Mouse (Mus musculus) T-helper 17 cell (primary cell): ENCODE measurements around the gene Cep295.

Experiments used
- in situ Hi-C, 2 experiments: fragments of 300-600 bp; cut with MboI, MseI; formaldehyde crosslinking; loops; 1 replicate in 1 of 2; 2 replicates in 1 of 2; pipeline ENCODE4 v1.15.1; 2025; ENCODE audit warnings: high pct_unique_total_duplicates in 2 of 2

Cep295 gene

DNA sequence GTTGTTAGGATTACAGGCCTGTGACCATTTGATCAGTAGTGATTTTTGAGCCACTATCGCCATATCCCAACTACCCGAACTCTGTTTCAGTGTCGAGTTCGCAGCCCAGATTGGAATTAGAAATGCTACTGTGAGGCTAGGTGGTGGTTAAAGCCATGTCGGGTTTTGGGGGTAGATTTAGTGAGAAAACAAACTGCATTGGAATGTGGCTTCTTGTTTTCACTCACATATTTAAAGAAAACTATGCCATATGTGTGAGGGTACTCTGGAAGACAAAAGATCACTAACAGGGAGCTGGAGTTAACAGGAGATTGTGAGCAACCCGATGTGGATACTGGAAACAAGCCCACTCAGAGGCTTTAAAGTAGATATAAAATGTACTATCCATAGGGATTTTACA is 50.3 kb downstream of the Cep295 start:
- in situ Hi-C loops, result loop anchor here in 1 of 2 experiments (10.0 kb wide), 1 partner anchor 1032 kb away; the partner anchor contains the start of gene Sesn3

DNA sequence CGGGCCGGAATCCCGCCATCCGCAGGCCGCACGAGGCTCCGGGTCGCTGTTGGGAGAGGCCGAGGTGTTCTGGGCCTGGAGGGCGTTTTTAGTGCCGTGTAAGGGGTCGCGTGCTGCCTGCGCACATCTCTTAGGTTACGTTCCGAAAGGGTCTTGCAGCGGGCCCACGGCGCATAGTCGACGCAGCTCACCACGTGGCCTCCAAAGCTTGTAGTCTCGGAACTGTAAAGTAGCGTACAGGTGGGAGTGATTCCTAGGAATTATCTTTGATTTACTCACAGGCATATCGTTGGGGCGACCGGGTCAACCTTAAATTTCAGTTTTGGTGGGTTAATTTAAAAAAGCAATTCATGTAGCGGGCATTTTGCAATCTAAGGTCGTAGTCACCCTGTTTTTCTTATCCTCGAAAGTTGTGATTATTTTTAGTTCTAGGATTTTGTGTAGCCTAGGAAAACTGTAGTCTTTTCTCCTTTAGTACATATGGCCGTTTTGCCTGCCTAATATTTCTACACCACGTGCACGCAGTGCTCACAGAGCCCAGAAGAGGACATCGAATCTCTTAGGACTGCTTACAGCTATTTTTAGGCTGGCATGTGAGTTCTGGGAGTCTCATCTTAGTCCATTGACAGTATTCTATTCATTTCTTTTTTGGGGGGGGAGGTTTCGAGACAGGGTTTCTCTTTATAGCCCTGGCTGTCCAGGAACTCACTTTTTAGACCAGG is 51.0 kb downstream of the Cep295 start, which contains the start of gene 4931406C07Rik:
Gene 4931406C07Rik (minus strand): TSS at position 51 of the 722 bp plus-strand sequence.
- in situ Hi-C loops, result loop anchor here in 1 of 2 experiments (10.0 kb wide), 1 partner anchor 1032 kb away; the partner anchor contains the start of gene Sesn3

DNA sequence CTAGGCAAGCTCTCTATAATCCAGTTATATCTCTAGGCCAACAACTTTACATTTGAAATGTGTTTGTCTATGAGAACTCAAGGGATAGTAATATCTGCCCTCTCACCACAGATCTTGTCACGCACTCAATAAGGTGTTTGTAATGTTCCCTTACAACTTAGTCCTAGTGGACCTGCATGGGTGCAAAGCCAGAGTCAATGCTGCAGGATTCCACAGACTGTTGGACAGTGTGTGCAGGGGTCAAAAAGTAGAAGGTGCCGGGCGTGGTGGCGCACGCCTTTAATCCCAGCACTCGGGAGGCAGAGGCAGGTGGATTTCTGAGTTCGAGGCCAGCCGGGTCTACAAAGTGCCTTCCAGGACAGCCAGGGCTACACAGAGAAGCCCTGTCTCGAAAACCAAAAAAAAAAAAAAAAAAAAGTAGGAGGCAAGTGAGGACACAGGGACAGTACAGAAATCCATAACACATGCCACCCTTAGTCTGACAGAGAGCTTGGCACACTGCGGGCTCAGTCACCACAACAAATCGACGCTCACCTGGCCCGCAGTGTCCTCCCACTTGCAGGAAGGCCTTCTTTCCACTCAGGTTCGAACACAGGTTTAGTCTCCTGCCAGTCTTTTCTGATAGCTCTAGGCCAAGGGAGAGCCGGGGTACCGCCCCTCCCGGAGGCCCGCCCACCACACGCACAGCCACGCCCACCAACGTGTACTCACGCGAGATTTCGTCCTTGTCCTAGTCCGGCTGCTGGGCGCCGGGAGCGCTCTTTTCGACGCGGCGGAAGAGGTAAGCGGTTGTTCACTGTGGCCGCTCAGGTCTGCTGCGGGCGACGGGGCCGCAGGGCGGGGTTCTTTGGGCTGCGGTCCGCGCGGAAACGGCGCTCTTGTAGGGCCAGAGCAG is 51.8 kb downstream of the Cep295 start, which contains the start of gene Taf1d:
Gene Taf1d (plus strand): TSS at position 712 of the 895 bp plus-strand sequence.
- in situ Hi-C loops, result loop anchor here in 1 of 2 experiments (10.0 kb wide), 1 partner anchor 1031 kb away; the partner anchor contains the start of gene Sesn3

DNA sequence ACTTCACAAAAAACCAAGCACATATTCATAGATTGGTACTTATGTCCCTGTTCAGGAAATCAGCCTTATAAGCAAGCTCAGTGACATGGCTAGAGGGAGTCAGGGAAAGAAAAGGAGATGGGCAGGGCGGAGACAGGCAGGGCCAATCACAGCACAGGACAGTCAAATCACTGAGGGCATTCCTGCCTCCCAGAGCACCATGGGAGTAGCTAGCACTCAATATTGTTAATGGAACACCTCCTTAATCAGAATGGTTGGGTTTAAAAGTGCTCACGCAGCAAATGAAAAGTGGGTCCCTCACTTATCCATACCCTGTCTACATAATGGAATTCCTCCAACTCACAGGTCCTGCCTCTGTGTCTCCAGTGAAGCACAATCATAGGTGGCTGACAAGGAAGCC is 54.7 kb downstream of the Cep295 start:
- in situ Hi-C loops, result loop anchor here in 1 of 2 experiments (10.0 kb wide), 1 partner anchor 1028 kb away; the partner anchor contains the start of gene Sesn3

DNA sequence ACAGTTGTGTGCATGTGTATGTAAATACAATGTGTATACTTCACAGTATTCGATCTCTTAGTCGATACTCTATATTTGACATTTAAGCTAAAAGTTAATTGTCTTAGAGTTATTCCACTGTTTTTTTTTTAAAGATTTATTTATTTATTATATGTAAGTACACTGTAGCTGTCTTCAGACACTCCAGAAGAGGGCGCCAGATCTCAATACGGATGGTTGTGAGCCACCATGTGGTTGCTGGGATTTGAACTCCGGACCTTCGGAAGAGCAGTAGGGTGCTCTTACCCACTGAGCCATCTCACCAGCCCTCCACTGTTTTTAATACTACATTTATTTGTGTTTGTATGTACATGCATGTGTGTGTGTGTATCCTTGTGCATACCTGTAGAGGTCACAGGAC is 55.6 kb downstream of the Cep295 start:
- in situ Hi-C loops, result loop anchor here in 1 of 2 experiments (10.0 kb wide), 1 partner anchor 1027 kb away; the partner anchor contains the start of gene Sesn3

DNA sequence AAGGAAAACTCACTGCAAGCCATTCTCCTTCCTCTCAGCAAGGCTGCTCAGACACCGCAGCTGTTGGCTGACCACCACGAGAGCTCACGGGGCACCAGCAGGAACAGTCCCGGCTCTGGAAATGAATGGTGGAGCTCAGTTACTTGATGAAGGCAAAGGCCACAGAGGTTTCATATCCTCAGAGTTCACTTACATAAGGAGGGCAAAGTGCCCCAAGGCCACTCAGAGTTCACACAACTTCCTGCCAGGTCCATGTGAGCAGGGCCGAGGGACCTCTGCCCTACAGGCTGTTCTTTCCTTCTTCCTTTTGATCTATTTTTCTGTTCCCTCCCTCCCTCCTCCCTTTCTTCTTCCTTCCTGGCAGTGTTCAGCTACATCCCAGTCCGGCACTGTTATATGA is 56.2 kb downstream of the Cep295 start:
- in situ Hi-C loops, result loop anchor here in 1 of 2 experiments (10.0 kb wide), 1 partner anchor 1027 kb away; the partner anchor contains the start of gene Sesn3

DNA sequence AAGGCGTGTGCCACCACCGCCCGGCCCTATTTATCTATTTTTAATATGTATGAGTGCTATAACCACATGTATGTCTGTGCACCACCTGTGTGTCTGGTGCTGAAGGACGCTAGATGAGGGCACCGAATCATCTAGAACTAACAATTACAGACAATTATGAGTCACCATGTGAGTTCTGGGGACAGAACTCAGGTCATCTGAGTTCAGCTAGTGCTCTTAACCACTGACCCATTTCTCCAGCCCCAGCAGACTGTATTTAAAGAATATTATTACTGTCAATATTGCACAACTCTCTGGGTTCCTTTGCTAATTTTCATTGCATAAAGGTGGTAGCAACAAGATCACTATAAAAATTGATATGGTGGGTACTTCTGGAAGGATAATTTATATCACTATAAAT is 57.5 kb downstream of the Cep295 start:
- in situ Hi-C loops, result loop anchor here in 1 of 2 experiments (10.0 kb wide), 1 partner anchor 1025 kb away; the partner anchor contains the start of gene Sesn3

DNA sequence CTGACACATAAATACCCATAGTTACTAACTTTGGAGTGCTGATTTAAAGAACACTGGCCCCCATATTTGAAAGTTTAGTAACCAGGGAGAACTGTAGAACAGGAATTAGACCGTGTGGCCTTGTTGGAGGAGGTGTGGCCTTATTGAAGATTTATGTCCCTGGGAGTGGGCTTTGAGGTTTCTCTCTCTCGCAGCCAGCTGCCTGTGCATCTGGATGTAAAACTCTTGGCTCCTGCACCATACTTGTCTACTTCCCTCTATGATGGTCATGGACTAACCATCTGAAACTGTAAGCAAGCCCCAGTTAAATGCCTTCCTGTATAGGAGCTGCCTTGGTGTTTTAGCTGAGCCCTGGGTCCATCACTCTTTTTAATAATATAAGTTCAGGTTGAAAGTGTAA is 59.1 kb downstream of the Cep295 start:
- in situ Hi-C loops, result no loop called here

DNA sequence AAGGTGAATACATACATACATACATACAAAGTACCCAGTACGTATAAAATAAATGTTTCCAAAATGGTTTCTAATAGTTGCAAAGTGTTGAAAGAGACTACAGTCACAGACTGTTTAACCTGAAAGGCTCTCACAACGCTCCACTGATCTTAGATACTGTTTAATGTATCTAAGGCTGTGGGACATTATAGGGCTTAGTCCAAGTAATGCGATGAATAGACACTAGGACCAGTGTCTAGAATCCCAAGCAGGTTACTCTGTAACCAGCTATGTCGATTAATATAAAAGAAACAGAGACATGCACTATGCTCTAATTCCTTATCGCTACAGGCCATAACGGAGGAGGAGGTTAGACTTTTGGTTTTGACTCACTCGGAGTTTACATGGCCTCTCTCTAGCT is 60.5 kb downstream of the Cep295 start:
- in situ Hi-C loops, result no loop called here

DNA sequence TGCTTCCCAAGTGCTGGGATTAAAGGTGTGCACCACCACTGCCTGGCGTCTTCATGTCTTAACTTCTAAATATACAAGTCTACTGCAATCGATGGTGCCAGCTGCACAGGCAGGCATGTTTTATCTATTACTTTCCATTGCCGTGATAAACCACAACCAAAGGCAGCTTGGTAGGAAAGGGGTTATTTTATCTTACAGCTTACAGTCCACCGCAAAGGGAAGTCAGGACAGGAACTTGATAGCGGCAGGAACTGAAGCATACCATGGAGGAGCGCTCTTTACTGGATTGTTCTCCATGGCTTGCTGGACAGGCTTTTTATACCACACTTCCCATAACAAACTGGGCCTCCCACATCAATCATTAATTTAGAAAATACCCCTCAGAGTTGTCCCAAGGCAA is 68.3 kb downstream of the Cep295 start:
- in situ Hi-C loops, result loop anchor here in 1 of 2 experiments (5.0 kb wide), 1 partner anchor 97 kb away; no protein-coding TSS in a partner anchor

DNA sequence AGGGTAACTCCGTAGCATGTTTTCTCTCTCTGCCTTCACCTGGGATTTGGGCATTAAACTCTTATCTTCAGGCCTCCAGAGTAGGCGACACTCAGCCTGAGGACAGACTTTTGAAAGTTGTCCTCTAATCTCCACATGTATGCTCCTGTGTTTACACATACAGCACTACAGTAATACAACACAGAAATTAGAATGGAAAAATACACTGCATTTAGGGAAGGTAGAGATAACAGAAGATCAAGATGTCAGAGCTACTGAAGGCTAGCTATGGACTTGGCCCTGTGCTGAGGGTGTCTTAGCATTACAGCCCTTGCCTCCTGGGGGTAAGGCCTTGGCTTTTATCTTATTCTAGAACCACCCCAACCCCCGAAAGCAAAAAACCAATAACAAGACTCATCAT is 69.2 kb downstream of the Cep295 start:
- in situ Hi-C loops, result loop anchor here in 1 of 2 experiments (5.0 kb wide), 1 partner anchor 96 kb away; no protein-coding TSS in a partner anchor

DNA sequence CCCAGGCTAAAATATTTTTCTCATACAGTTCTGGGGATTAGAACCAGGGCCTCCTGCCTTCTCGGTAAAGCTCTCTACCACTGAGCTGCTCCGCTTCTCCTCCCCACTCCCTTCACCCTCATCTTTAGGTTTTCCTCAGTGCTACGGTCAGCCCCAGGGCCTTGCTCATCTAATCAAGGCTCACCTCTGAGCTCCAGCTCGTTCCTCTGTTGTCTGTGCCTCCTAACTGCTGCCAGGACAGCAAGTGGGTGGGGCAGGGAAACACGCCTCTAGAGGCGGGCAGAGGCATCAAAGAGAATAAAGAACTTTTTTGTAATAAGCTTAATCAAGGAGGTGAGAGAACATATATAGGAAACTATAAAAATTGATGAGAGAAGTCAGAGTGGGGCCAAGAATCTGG is 69.7 kb downstream of the Cep295 start:
- in situ Hi-C loops, result loop anchor here in 1 of 2 experiments (5.0 kb wide), 1 partner anchor 96 kb away; no protein-coding TSS in a partner anchor

DNA sequence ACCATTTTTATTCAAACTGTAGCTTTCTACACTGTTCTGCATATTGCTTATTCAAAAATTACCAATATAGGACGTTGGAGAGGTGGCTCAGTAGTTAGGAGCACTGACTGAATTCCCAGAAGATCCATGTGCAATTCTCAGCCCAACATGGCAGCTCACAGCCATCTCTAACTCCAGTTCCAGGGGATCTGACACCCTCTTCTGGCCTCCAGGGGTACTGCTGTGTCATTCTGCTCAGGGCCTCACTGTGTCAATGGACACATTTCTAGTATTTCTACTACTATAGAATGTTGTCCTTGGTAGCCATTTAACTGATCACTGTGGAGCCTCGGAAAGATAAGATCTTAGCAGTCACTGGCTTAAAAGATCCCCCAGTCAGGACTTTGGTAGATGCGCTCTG is 72.1 kb downstream of the Cep295 start:
- in situ Hi-C loops, result loop anchor here in 1 of 2 experiments (5.0 kb wide), 1 partner anchor 93 kb away; no protein-coding TSS in a partner anchor

DNA sequence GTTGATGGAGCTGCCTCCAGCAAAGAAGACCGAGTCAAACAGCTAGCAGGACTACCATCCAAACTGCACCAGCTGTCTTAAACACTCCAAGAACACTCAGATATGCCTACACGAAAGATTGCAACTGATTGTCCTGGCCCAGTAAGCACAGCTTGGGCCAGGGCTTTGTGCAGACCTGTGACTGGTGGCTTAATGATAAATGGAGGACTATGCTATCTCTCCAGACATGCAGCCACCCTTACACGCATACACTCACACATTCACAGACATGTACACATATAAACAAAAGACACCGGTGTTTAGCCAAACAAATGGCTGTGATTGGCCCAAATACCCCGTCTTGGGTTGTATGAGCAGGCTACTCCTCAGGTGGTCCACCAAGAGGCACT is 77.1 kb downstream of the Cep295 start:
- in situ Hi-C loops, result no loop called here

DNA sequence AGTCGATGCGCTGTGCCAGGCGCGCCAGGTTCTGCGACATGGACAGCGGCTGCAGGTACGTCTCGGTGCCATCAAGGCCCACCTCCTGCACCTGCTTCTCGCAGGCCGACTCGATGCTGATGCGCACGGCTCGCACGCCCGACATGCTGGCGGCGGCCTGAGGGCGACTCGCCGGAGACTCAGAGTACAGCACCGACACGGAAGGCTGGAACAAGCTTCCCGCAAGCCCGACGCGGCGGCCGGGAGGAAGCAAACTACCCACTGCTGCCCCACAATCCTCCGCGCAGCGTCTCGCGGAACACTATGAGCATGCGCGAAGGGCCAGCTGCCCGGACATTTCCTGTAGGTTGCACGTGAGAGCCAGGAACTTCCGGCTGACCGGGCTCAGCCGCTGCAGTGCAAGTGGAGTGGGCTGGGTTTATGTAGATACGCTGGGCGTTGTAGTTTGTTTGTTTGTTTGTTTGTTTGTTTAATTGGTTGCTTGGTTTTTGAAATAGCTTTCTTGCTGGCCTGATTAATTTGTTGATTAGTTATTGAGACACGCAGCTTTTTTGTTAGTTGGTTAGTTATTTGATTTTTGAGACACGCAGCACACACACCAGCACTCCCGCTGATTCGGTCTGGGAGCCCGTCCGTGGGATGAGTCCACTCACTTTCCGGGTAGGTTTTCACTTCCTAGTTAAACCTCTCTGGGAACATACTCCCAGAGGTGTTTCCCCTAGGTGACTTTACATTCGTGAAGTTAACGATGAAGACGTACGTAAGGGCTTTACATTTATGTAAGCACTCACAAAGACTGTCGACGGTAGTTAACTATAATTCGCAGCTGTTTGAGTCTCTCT is 77.7 kb downstream of the Cep295 start, which contains the start of gene Med17:
Gene Med17 (minus strand): TSS at position 283 of the 842 bp plus-strand sequence.
- in situ Hi-C loops, result no loop called here

DNA sequence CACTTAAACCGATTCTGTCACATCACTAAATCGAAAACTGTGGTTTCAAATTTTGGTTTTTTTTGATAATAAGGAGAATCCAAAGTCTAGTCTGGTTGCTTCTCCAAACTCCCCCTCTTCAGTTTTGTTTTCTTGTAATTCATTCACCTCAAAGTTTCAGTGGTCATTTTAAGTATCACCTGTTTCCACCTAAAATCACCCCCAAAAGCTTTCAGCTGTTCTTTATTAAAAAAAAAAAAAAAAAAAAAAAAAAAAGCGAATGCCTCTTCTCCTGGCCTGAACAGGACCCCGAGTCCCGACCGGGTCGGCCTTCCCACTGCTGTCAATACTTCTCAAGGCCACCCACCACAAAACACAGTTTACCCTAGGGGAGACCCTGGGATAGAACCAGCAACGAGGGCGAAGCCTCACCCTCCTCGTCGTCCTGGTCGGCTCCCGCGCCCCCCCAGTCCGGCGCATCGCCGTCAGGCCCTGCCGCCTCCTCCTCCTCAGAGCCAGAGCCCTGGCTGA is 78.4 kb downstream of the Cep295 start:
- in situ Hi-C loops, result no loop called here

DNA sequence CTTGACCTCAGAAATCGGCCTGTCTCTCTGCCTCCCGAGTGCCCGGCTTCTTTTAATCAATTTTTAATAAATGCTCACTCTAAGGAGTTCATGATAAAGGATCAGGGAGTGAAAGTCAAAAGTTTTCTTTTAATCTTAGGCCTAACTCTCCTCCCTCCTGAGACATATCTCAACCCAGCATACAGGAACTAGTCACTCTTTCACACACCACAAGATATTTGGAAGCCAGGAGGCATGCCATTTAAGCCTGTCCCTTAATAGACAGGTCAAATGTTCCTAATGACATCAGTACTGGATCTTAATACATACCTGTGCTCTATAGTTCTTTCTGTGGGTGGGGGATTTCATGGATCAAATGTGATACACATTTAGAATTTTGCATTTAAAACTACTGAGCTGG is 79.2 kb downstream of the Cep295 start:
- in situ Hi-C loops, result no loop called here

DNA sequence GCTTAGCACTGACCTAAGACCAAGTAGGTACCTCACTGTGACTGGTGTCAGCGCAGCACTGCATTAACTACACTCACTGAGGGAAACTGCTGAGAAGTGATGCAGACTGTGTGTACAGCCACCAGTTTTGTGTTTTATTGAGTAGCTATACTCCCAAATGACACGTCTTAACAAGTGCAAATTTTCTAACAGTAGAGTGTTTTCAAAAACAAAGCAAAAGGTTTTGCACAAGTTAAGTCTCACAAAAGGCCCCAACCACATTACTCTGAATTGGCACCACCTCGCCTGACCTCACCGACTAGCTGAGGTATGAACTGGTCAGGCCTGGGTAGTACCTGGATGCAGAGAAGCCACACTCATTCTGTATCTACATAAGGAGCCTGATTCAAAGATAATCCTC is 80.7 kb downstream of the Cep295 start:
- in situ Hi-C loops, result no loop called here

DNA sequence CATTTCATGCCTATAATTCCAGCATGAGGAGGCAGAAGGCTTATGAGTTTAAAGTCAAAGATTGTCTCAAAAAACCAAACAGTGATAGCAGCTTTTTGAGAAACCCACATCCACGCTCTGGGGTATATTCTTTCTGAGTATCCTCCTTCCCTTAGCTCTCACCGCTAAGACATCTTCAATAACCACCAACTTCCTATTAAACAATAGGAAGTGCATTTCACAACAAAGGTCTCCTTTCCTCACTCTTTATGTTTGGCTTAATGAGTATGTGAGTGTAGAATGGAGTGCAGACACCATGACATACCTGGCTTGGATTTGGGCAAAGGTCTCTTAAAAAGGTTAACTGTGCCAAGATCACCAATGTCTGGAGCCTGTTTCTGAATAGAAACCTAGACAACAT is 83.6 kb downstream of the Cep295 start:
- in situ Hi-C loops, result loop anchor here in 1 of 2 experiments (5.0 kb wide), 1 partner anchor 457 kb away; no protein-coding TSS in a partner anchor
